Mouse (Mus musculus) lung, embryonic 14.5 days (tissue): ENCODE results near the gene Myo18a. TPM values are rescaled to one million over a fixed set of nuclear protein-coding genes. Genes with fewer than 3 reads are reported as not detected.

Experiments used
- ATAC-seq: fragments of 200-750 bp; cut with Nextera tagmentation; 2 replicates; pipeline ENCODE4 v1.8.0; 2017; ENCODE audit warnings: mild to moderate bottlenecking, moderate TSS enrichment, moderate library complexity; ENCODE audit not compliant: insufficient read depth
- DNase-seq: peaks from one replicate; pipeline ENCODE4 v3.0.0-alpha.2; 2015
- H3K27ac ChIP-seq: fragments of 300-500 bp; sonication (generic); 2 replicates; pipeline ENCODE4 v1.5.1; 2014; ENCODE audit warnings: low read depth, mild to moderate bottlenecking, moderate library complexity
- H3K27me3 ChIP-seq: fragments of 300-500 bp; sonication (generic); 2 replicates; pipeline ENCODE4 v1.6.1; 2014; ENCODE audit warnings: low read length, control low read depth; ENCODE audit not compliant: insufficient read depth
- H3K36me3 ChIP-seq: fragments of 300-500 bp; sonication (generic); 2 replicates; pipeline ENCODE4 v1.6.1; 2014; ENCODE audit warnings: control low read depth; ENCODE audit not compliant: insufficient read depth
- H3K4me1 ChIP-seq: fragments of 300-500 bp; sonication (generic); 2 replicates; pipeline ENCODE4 v1.6.1; 2014; ENCODE audit warnings: antibody characterized with exemption, control low read depth; ENCODE audit not compliant: insufficient read depth
- H3K4me2 ChIP-seq: fragments of 300-500 bp; sonication (generic); 2 replicates; pipeline ENCODE4 v1.6.1; 2014; ENCODE audit warnings: mild to moderate bottlenecking
- H3K4me3 ChIP-seq: fragments of 300-500 bp; sonication (generic); 2 replicates; pipeline ENCODE4 v1.5.1; 2014; ENCODE audit warnings: low read depth, low read length
- H3K9ac ChIP-seq: fragments of 300-500 bp; sonication (generic); 2 replicates; pipeline ENCODE4 v1.6.1; 2014
- H3K9me3 ChIP-seq: fragments of 300-500 bp; sonication (generic); 2 replicates; pipeline ENCODE4 v1.6.1; 2016; ENCODE audit warnings: low read depth, low read length, control low read depth
- CTCF ChIP-seq: IDR thresholded peaks from 2 replicates; pipeline ENCODE4 v1.5.1; 2016; ENCODE audit warnings: antibody characterized with exemption, low read depth
- WGBS: fragments of 180-500 bp; shearing (Covaris S2); extraction: QIAGEN DNeasy Blood & Tissue Kit; methylation state at CpG from one replicate; pipeline ENCODE4 v1.1.7; 2014; 5-methylcytosine and 5-hydroxymethylcytosine counted together
- polyA plus RNA-seq: library from polyadenylated mRNA; unstranded; fragments of >200 nt; fragmentation: Nextera tagmentation; extraction: Ambion mirVana; gene quantifications from 2 replicates; pipeline ENCODE4 v1.2.1, GENCODE M21; 2014

The Myo18a gene
- polyA plus RNA-seq, 1 experiment from 2014 or later: 35.0 TPM

DNA sequence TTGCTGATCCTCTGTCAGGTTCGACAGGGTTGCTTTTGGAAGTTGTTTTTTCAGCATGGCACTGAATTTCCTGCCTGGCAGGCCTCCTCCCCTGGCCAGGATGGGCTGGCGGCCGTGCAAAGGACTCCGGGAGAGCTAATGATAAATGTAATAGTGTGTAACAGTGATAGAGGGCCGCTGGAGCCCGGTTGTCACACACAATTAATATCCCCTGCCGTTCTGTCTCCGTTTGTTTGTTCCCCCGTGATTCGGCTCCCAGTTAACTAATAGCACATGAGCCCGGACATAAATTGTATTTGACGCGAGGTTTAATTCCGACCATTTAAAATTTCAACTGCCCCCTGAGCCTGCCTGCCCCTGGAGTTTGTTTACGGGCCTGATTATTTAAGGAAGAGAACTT is 92.3 kb downstream of the Myo18a start:
- H3K4me1 ChIP-seq: 0 out of 2 replicates have a peak, but pooled peaks cover 1% of the 10 kb centered on the region
- no peaks in the 10 kb centered on the region for H3K9me3 ChIP-seq
- no peak overlapping the region for H3K4me2 ChIP-seq
- ATAC-seq (no peak), DNase-seq (no peak)
- no peak overlapping the region for H3K4me3 ChIP-seq
- H3K36me3 ChIP-seq: peaks cover 71% of the 10 kb centered on the region
- H3K9ac ChIP-seq: no peak overlapping the region
- WGBS: 33% methylated on average over 15 of the region's 15 CpGs
- peaks cover 5% of the 10 kb centered on the region; the same call in 1 of the 2 replicates for H3K27me3 ChIP-seq
- H3K27ac ChIP-seq: no peak overlapping the region
- TF ChIP-seq CTCF: no peak

GRCm38 (mm10) chr11:77857089-77857488 is 94.0 kb downstream of the Myo18a start:
- Histone ChIP-seq H3K9ac (no peak overlapping the region), H3K27ac (no peak overlapping the region), H3K27me3 (peaks cover 5% of the 10 kb centered on the region; the same call in 1 of the 2 replicates), H3K4me2 (no peak overlapping the region), H3K4me1 (no peaks in the 10 kb centered on the region), H3K4me3 (no peak overlapping the region), H3K9me3 (no peaks in the 10 kb centered on the region), H3K36me3 (peaks cover 60% of the 10 kb centered on the region)
- no peak for ATAC-seq
- no peak for DNase-seq
- WGBS: 85% methylated on average over 6 of the region's 6 CpGs
- TF ChIP-seq CTCF: no peak

GRCm38 (mm10) chr11:77858589-77858988 is 95.5 kb downstream of the Myo18a start:
- WGBS: 69% methylated on average over 9 of the region's 9 CpGs
- H3K4me1 ChIP-seq: no peaks in the 10 kb centered on the region
- DNase-seq: no peak
- no peaks in the 10 kb centered on the region for H3K9me3 ChIP-seq
- no peak for TF ChIP-seq CTCF
- no peak for ATAC-seq
- peaks cover 49% of the 10 kb centered on the region for H3K36me3 ChIP-seq
- H3K27me3 ChIP-seq: peaks cover 5% of the 10 kb centered on the region; the same call in 1 of the 2 replicates
- no peak overlapping the region for H3K4me3 ChIP-seq
- no peak overlapping the region for H3K4me2 ChIP-seq
- no peak overlapping the region for H3K9ac ChIP-seq
- no peak overlapping the region for H3K27ac ChIP-seq

DNA sequence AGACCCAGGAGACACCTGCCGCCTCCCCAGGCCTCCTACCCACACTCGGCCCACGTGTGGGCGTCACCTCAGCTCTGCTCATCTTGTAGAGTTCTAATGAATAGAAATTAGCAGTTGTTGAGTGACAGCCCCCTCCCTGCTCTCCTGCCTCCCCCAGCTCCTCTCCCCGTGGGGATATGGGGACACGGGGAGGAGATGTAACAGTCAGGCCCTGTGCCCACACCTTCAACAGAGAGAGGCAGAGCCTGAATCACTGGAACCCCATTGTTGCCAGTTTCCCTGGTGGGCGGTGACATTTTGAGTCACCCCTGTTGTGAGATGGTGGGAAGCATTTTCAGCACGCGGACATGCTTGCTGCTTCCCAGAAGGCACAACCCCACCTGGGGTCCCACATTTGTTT is 97.9 kb downstream of the Myo18a start:
- Histone ChIP-seq H3K27ac (no peak overlapping the region), H3K4me3 (no peak overlapping the region), H3K27me3 (peaks cover 5% of the 10 kb centered on the region; the same call in 1 of the 2 replicates), H3K4me2 (no peak overlapping the region), H3K9ac (no peak overlapping the region), H3K36me3 (peaks cover 50% of the 10 kb centered on the region), H3K9me3 (no peaks in the 10 kb centered on the region), H3K4me1 (no peaks in the 10 kb centered on the region)
- no peak for TF ChIP-seq CTCF
- ATAC-seq (no peak), DNase-seq (no peak)
- 80% methylated on average over 9 of the region's 9 CpGs for WGBS

GRCm38 (mm10) chr11:77862887-77863286 is 99.8 kb downstream of the Myo18a start:
- ATAC-seq (no peak), DNase-seq (no peak)
- H3K36me3 ChIP-seq: peaks cover 37% of the 10 kb centered on the region
- H3K27me3 ChIP-seq: peaks cover 5% of the 10 kb centered on the region; the same call in 1 of the 2 replicates
- 88% methylated on average over 7 of the region's 7 CpGs for WGBS
- no peaks in the 10 kb centered on the region for H3K9me3 ChIP-seq
- H3K4me3 ChIP-seq: no peak overlapping the region
- H3K4me2 ChIP-seq: no peak overlapping the region
- H3K4me1 ChIP-seq: peaks cover 2% of the 10 kb centered on the region; the same call in 1 of the 2 replicates
- no peak overlapping the region for H3K9ac ChIP-seq
- no peak overlapping the region for H3K27ac ChIP-seq
- TF ChIP-seq CTCF: no peak

DNA sequence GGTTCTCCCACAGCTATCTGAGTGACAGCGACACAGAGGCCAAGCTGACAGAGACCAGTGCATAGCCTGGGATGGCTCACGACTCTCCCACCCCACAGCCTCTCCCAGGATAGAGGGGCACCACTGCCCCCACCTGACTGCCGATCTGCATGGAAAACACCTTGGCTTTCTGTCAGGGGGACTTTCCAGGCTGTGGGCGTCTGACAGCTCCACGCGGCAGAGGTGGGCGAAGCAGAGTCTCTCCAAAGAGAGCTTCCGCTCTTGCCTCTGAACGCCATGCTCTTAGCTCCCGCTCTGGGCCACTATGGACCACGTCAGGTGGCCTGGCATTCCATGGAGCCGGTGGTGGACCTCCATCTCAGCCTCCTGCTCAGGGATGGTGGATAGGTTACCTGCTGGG is 101.7 kb downstream of the Myo18a start:
- no peak overlapping the region for H3K4me2 ChIP-seq
- DNase-seq: no peak
- no peak for ATAC-seq
- WGBS: 68% methylated on average over 12 of the region's 12 CpGs
- H3K4me1 ChIP-seq: peaks cover 2% of the 10 kb centered on the region; the same call in 1 of the 2 replicates
- no peak for TF ChIP-seq CTCF
- no peaks in the 10 kb centered on the region for H3K9me3 ChIP-seq
- peaks cover 5% of the 10 kb centered on the region; the same call in 1 of the 2 replicates for H3K27me3 ChIP-seq
- H3K4me3 ChIP-seq: no peak overlapping the region
- H3K27ac ChIP-seq: no peak overlapping the region
- H3K9ac ChIP-seq: no peak overlapping the region
- H3K36me3 ChIP-seq: peaks cover 20% of the 10 kb centered on the region

DNA sequence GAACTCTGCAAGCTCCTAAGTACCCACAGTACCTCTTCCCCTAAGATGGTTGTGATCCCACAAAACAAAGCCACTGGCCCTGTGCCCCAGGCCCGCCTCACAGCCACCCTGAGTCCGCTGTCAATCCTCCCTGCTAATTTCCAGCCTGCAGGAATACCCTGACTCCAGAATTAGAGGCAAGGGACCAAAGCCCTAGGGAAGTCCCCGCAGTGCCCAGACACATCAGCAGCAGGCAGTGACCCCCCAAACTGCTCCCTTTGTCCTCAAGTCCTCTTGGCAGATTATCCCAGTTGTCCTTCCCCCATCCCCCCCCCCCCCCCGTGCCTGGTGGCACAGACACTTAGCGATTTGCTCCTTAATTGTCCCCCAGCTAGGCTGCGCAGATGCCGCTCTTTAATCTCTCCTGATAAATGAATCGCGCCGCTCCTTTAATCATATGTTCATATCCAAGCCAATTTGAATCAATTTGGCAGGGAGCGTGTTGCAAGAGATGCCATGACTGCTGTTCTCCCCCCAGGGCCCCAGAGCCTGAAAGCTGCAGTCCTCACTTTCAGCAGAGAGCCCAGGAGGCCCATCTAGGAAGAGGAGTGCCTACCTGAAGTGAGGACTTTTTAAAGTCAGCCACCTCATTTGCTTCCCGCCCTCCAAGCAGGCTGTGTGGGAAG is 104.5 kb downstream of the Myo18a start:
- ATAC-seq (no peak), DNase-seq (peak; percentile 64)
- Histone ChIP-seq H3K27me3 (0 out of 2 replicates have a peak, but pooled peaks cover 3% of the 10 kb centered on the region), H3K4me3 (no peak overlapping the region), H3K9me3 (no peaks in the 10 kb centered on the region), H3K4me2 (no peak overlapping the region), H3K9ac (peak overlapping the region; percentile 15; the same call in 1 of the 2 replicates), H3K36me3 (peaks cover 9% of the 10 kb centered on the region; the same call in 1 of the 2 replicates), H3K27ac (no peak overlapping the region), H3K4me1 (peaks cover 2% of the 10 kb centered on the region; the same call in 1 of the 2 replicates)
- TF ChIP-seq CTCF: no peak
- 33% methylated on average over 10 of the region's 12 CpGs for WGBS
